In genomic region chr1:65388328-65388727, GRCm38 (mm10) we compare ENCODE assay signal across 10 mouse cellular contexts.
DNase-seq lines count a peak whose midpoint lies in the region; ATAC-seq and TF ChIP-seq lines count a peak whose summit lies in the region.
"Had no signal": no experiment of that assay in that cellular context is flagged by ENCODE, and none has a peak within 500 bp of the region (broad histone marks: within the 10 kb centered on the region; RNA-seq: fewer than 3 reads in every experiment).

No protein-coding gene starts in this region.

- H3K36me3 ChIP-seq in limb, embryonic 11.5 days (ENCODE audit: control insufficient read depth, insufficient read depth, low read length): no peaks in the 10 kb centered on the region
- H3K36me3 ChIP-seq: liver, embryonic 15.5 days had no signal

- no peaks in the 10 kb centered on the region for H3K9me3 ChIP-seq in limb, embryonic 11.5 days (ENCODE audit: control insufficient read depth, low read length)
- H3K9me3 ChIP-seq: liver, embryonic 15.5 days had no signal

- no peak overlapping the region for H3K4me2 ChIP-seq in limb, embryonic 11.5 days (ENCODE audit: low read depth, severe bottlenecking)
- H3K4me2 ChIP-seq: liver, embryonic 15.5 days had no signal

- POLR2A ChIA-PET in Patski (lab: Charles Lee): no interaction called here

- TF ChIP-seq CTCF in Patski (IDR thresholded peaks at IDR 0.05): peak; percentile 70

- peaks cover 11% of the 10 kb centered on the region for H3K27me3 ChIP-seq in Patski
- no peaks in the 10 kb centered on the region for H3K27me3 ChIP-seq in limb, embryonic 11.5 days (ENCODE audit: control insufficient read depth, insufficient read depth, low read length)
- H3K27me3 ChIP-seq: liver, embryonic 15.5 days had no signal

- 32% methylated on average over 15 of the region's 15 CpGs for WGBS in limb, embryonic 11.5 days

- H3K27ac ChIP-seq in limb, embryonic 11.5 days (replicated peaks; ENCODE audit: low read depth, low read length): no peak overlapping the region
- H3K27ac ChIP-seq: liver, embryonic 15.5 days had no signal

- peak; percentile 15 for DNase-seq in layer of hippocampus, adult 11-12 months (ENCODE audit: low spot score)
- no peak for DNase-seq in layer of hippocampus, adult 9-10 months (ENCODE audit: low spot score)
- DNase-seq in Patski (ENCODE audit: low read depth, low spot score): no peak
- DNase-seq in limb, embryonic 11.5 days (ENCODE audit: low spot score): peak; percentile 65
- peak; percentile 5 for DNase-seq in right cerebral cortex, postnatal 25 days
- DNase-seq in spleen, adult 12 weeks (ENCODE audit: low spot score): no peak

- no peak overlapping the region for H3K4me3 ChIP-seq in limb, embryonic 11.5 days (ENCODE audit: low read depth, low read length)
- H3K4me3 ChIP-seq: erythroblast, embryonic 14.5 days; liver, embryonic 15.5 days had no signal

- no peaks in the 10 kb centered on the region for H3K4me1 ChIP-seq in limb, embryonic 11.5 days (ENCODE audit: control insufficient read depth, insufficient read depth, low read length)
- H3K4me1 ChIP-seq: liver, embryonic 15.5 days had no signal

- ATAC-seq in Patski: no peak
- peak; percentile 26; the same call in 1 of the 2 replicates for ATAC-seq in cerebellum, adult (ENCODE audit: insufficient number of reproducible peaks, low FRiP score, low TSS enrichment)
- peak; percentile 75 for ATAC-seq in granulocyte monocyte progenitor cell, adult 5-6 weeks (replicated peaks; ENCODE audit: poor library complexity, severe bottlenecking)
- ATAC-seq in limb, embryonic 11.5 days (ENCODE audit: insufficient number of reproducible peaks, low FRiP score, low TSS enrichment, low read depth): 0 out of 2 replicates have a peak, but pooled peaks have one; percentile 31

- in situ Hi-C loops in Patski (cut with MboI; ENCODE audit: low pct_unique_long_range_greater_than_20kb): no loop called here

- CTCF ChIA-PET in Patski (lab: Charles Lee): no interaction called here

- no peak overlapping the region for H3K9ac ChIP-seq in limb, embryonic 11.5 days (ENCODE audit: low read length)
- H3K9ac ChIP-seq: liver, embryonic 15.5 days had no signal

Comparison
In these comparisons a context has a peak if more than half of its experiments do, and no peak if none do; other contexts are left out.
1. DNase-seq: peak in layer of hippocampus, adult 11-12 months (single experiment), limb, embryonic 11.5 days (single experiment) and right cerebral cortex, postnatal 25 days (single experiment); none in layer of hippocampus, adult 9-10 months (single experiment), Patski (single experiment) and spleen, adult 12 weeks (single experiment).